Mouse (Mus musculus): ENCODE results near the gene Exoc3. TPM values are rescaled to one million over a fixed set of nuclear protein-coding genes. Genes with fewer than 3 reads are reported as not detected.

Exoc3 gene
- polyA plus RNA-seq, 1 experiment = 61.7 TPM

- TF ChIP-seq CTCF (IDR thresholded peaks at IDR 0.05; ENCODE audit: borderline replicate concordance, insufficient read depth, low read depth, low read length) (no peak), POLR2A (IDR thresholded peaks at IDR 0.05; ENCODE audit: borderline replicate concordance, insufficient read depth, low read length) (no peak)
- Histone ChIP-seq H3K4me1 (ENCODE audit: control insufficient read depth, insufficient read depth, low read length) (no peaks in the 10 kb centered on the region), H3K27me3 (ENCODE audit: control insufficient read depth, insufficient read depth, low read length) (no peaks in the 10 kb centered on the region), H3K27ac (ENCODE audit: insufficient read depth, low read length) (no peak overlapping the region), H3K4me3 (replicated peaks; ENCODE audit: insufficient read depth, low read depth, low read length) (no peak overlapping the region)
- DNase-seq = peak in 1 of 2 experiments; percentile 10
- 85% methylated on average over 6 of the region's 6 CpGs for WGBS
These were observed 78.6 kb downstream of the Exoc3 start for GRCm38 (mm10) chr13:74129909-74130308.

- Histone ChIP-seq H3K27me3 (ENCODE audit: control insufficient read depth, insufficient read depth, low read length) (no peaks in the 10 kb centered on the region), H3K27ac (ENCODE audit: insufficient read depth, low read length) (no peak overlapping the region), H3K4me1 (ENCODE audit: control insufficient read depth, insufficient read depth, low read length) (no peaks in the 10 kb centered on the region), H3K4me3 (replicated peaks; ENCODE audit: insufficient read depth, low read depth, low read length) (no peak overlapping the region)
- 50% methylated on average over 7 of the region's 7 CpGs for WGBS
- TF ChIP-seq POLR2A (IDR thresholded peaks at IDR 0.05; ENCODE audit: borderline replicate concordance, insufficient read depth, low read length) = no peak
- no peak for TF ChIP-seq CTCF (IDR thresholded peaks at IDR 0.05; ENCODE audit: borderline replicate concordance, insufficient read depth, low read depth, low read length)
- no peak for DNase-seq
These were observed 81.0 kb downstream of the Exoc3 start for GRCm38 (mm10) chr13:74127571-74127970.

- TF ChIP-seq POLR2A (IDR thresholded peaks at IDR 0.05; ENCODE audit: borderline replicate concordance, insufficient read depth, low read length) (no peak), CTCF (IDR thresholded peaks at IDR 0.05; ENCODE audit: borderline replicate concordance, insufficient read depth, low read depth, low read length) (no peak)
- 75% methylated on average over 3 of the region's 3 CpGs for WGBS
- Histone ChIP-seq H3K4me3 (replicated peaks; ENCODE audit: insufficient read depth, low read depth, low read length) (no peak overlapping the region), H3K27me3 (ENCODE audit: control insufficient read depth, insufficient read depth, low read length) (peaks cover 2% of the 10 kb centered on the region; the same call in 1 of the 2 replicates), H3K4me1 (ENCODE audit: control insufficient read depth, insufficient read depth, low read length) (no peaks in the 10 kb centered on the region), H3K27ac (ENCODE audit: insufficient read depth, low read length) (no peak overlapping the region)
- no peak for DNase-seq
These were observed 85.9 kb downstream of the Exoc3 start for GRCm38 (mm10) chr13:74122632-74123031.

- TF ChIP-seq POLR2A (IDR thresholded peaks at IDR 0.05; ENCODE audit: borderline replicate concordance, insufficient read depth, low read length) = no peak
- no peak for TF ChIP-seq CTCF (IDR thresholded peaks at IDR 0.05; ENCODE audit: borderline replicate concordance, insufficient read depth, low read depth, low read length)
- H3K27me3 ChIP-seq (ENCODE audit: control insufficient read depth, insufficient read depth, low read length) = peaks cover 2% of the 10 kb centered on the region; the same call in 1 of the 2 replicates
- WGBS = 55% methylated on average over 14 of the region's 14 CpGs
- no peak overlapping the region for H3K4me3 ChIP-seq (replicated peaks; ENCODE audit: insufficient read depth, low read depth, low read length)
- H3K4me1 ChIP-seq (ENCODE audit: control insufficient read depth, insufficient read depth, low read length) = no peaks in the 10 kb centered on the region
- H3K27ac ChIP-seq (ENCODE audit: insufficient read depth, low read length) = no peak overlapping the region
- no peak for DNase-seq
These were observed 86.7 kb downstream of the Exoc3 start for GRCm38 (mm10) chr13:74121795-74122330.

- TF ChIP-seq POLR2A (IDR thresholded peaks at IDR 0.05; ENCODE audit: borderline replicate concordance, insufficient read depth, low read length) (no peak), CTCF (IDR thresholded peaks at IDR 0.05; ENCODE audit: borderline replicate concordance, insufficient read depth, low read depth, low read length) (no peak)
- Histone ChIP-seq H3K27me3 (ENCODE audit: control insufficient read depth, insufficient read depth, low read length) (peaks cover 2% of the 10 kb centered on the region; the same call in 1 of the 2 replicates), H3K27ac (ENCODE audit: insufficient read depth, low read length) (no peak within 1 kb of the TSS), H3K4me1 (ENCODE audit: control insufficient read depth, insufficient read depth, low read length) (no peaks in the 10 kb centered on the region), H3K4me3 (replicated peaks; ENCODE audit: insufficient read depth, low read depth, low read length) (no peak within 1 kb of the TSS)
- DNase-seq = no peak
- 2% methylated on average over 35 of the region's 35 CpGs for WGBS
These were observed 87.4 kb downstream of the Exoc3 start, which contains the start of gene Slc9a3 for GRCm38 (mm10) chr13:74121141-74121602. Slc9a3 (plus strand) TSS chr13:74121457.

Other genes with a start within 250 kb of the Exoc3 start
- not detected in 2 replicates for gene Zdhhc11, start 244.9 kb downstream of the Exoc3 start, polyA plus RNA-seq (2012; rRNA removed)
- gene Tppp, start 199.3 kb downstream of the Exoc3 start, polyA plus RNA-seq (2012; rRNA removed) = 178 and 180 TPM in 2 replicates
- 8.2 and 9.7 TPM in 2 replicates for gene Cep72, start 146.4 kb downstream of the Exoc3 start, polyA plus RNA-seq (2012; rRNA removed)
- 7.4 and 10.9 TPM in 2 replicates for gene Slc9a3, start 87.3 kb downstream of the Exoc3 start, polyA plus RNA-seq (2012; rRNA removed)
- 0.18 and 0.25 TPM in 2 replicates for gene Ahrr, start 83.6 kb upstream of the Exoc3 start, polyA plus RNA-seq (2012; rRNA removed)
- 144 and 153 TPM in 2 replicates for gene Pdcd6, start 108.8 kb upstream of the Exoc3 start, polyA plus RNA-seq (2012; rRNA removed)
- 411 and 417 TPM in 2 replicates for gene Sdha, start 141.5 kb upstream of the Exoc3 start, polyA plus RNA-seq (2012; rRNA removed)
- 36.9 and 41.1 TPM in 2 replicates for gene Ccdc127, start 141.6 kb upstream of the Exoc3 start, polyA plus RNA-seq (2012; rRNA removed)
- 0.43 and 0.60 TPM in 2 replicates for gene Lrrc14b, start 155.3 kb upstream of the Exoc3 start, polyA plus RNA-seq (2012; rRNA removed)
- gene Zfp72, start 182.1 kb upstream of the Exoc3 start, polyA plus RNA-seq (2012; rRNA removed) = 2.0 and 2.4 TPM in 2 replicates
- gene Ftl1-ps1, start 191.0 kb upstream of the Exoc3 start, polyA plus RNA-seq (2012; rRNA removed) = 20.5 and 21.7 TPM in 2 replicates